Mouse (Mus musculus) spleen, adult 2 months (tissue): Measurements from ENCODE around the gene Hs2st1.

Source experiments
- CTCF ChIP-seq: fragments of 200-500 bp; IDR thresholded peaks from 2 replicates; pipeline ENCODE4 v1.5.1; 2011; ENCODE audit warnings: mild to moderate bottlenecking, inconsistent platforms; ENCODE audit not compliant: insufficient read depth, insufficient read length, insufficient replicate concordance; ENCODE audit errors: extremely low read depth
- POLR2A ChIP-seq: fragments of 200-500 bp; IDR thresholded peaks from 2 replicates; pipeline ENCODE4 v1.6.1; 2011; ENCODE audit warnings: low read depth, low read length, inconsistent platforms

DNA sequence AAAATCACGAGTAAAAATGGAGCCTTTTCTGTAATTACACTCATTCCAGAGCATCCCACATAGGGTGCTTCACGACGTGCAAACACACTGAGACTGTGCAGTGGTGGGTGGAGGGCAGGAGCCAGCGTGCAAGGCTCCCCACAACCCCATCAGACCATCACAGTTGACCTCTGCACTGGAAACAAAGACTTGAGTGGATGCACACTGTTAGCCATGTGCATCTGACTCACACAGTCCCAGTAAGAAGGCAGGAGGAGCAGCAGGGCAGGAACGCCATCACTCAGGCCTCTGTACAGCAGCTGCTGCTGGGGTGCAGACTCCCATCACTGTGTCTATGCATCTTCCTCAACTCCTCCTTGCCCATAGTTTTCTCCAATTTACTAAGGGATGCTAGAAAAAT lies 75.1 kb downstream of the Hs2st1 start:
- TF ChIP-seq CTCF (no peak), POLR2A (no peak)
